Mouse (Mus musculus): ENCODE results near the gene Fam198a.

GRCm38 (mm10) chr9:121943628-121944027 lies 7.2 kb upstream of the Fam198a start:
- TF ChIP-seq POLR2A (IDR thresholded peaks at IDR 0.05; ENCODE audit: borderline replicate concordance, low read depth, low read length) = no peak
- no peak for TF ChIP-seq CTCF (IDR thresholded peaks at IDR 0.05; ENCODE audit: low read depth, low read length)
